Mouse (Mus musculus) heart, adult 8-10 months (tissue): ENCODE data around the gene Hs3st1. TPM values are rescaled to one million over a fixed set of nuclear protein-coding genes. Genes with fewer than 3 reads are reported as not detected.

Experiments used
- DNase-seq: peaks from one replicate; pipeline ENCODE4 v3.0.0; 2022; ENCODE audit warnings: low spot score
- total RNA-seq, 4 experiments: library from RNA; stranded (reverse); gene quantifications; 2 replicates each; pipeline ENCODE4 v1.2.4; 2022

Hs3st1 gene
- total RNA-seq, 4 experiments from 2014 or later = 5.0 to 7.5 (median 6.6) TPM

DNA sequence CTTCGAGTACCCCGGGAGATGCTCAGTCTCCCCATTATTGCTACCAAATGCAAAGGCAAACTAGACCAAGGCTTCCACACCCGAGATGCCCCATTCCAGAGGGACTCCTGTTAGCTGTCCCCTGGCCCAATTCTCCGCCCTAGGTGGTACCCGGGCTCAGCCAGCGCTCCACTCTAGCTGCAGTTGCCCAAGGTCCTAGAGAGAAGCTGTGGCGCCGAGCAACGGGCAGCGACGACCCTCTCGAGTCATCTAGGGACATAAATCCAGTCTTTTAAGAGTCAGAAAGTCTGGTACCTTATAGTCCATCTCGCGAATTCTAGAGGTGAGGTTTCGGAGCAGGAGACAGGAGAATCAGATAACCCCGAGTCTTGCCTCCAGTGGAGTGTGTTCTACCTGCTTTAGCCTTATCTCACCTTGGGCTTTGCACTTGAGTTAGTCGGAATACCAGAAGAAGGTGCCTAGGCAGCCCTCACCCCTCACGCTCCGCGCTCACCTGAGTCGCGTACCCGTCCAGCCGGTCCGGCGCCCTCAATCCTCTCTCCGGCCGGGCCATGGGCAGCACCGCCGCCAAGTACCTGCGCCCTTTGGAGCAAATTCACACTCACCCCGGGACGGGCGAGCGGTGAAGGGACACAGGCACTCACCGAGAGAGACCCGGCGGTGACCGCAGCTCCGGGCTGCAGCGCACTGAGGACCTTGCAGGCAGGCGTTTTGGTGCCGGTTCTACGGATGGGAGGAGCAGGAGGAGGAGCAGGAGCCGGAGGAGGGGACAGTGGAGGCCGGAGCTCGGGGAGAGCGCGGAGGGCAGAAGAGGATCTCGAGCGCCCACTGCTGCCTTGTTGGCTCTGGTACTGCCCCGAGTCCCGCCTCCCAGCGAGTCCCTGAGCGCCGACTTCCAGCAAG lies 111.1 kb downstream of the Hs3st1 start:
- peak; percentile 90 for DNase-seq

DNA sequence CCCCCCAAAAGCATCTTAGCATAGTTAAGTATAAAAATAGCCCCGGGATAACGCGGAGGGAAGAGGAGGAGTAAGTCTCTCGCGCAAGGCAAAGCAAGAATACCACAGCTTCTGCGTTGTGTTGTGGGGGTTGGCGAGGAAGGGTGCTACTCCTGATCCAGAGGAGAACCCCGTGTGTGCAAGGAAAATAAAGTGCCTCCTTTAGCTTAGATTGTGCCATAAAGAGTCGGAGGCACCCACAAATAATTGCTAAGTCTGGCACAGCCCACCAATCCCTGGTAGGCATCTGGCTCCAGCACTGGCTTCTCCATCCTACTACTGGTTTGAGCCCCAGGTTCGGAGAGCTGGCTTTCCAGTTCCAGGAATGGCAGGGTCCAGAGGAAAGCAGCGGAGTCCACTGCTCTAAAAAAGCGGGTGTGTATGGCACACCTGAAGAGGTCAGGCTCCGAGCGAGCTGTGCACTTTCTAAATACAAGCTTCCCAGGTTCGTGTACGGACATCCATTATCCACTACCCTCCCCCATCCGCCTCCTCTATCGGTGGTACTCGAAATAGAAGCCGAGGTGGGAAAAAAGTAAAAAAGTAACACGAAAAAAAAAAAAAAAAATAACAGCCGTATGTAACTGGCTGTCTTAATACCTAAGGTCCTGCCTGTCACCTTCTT lies 111.9 kb downstream of the Hs3st1 start:
- no peak for DNase-seq

DNA sequence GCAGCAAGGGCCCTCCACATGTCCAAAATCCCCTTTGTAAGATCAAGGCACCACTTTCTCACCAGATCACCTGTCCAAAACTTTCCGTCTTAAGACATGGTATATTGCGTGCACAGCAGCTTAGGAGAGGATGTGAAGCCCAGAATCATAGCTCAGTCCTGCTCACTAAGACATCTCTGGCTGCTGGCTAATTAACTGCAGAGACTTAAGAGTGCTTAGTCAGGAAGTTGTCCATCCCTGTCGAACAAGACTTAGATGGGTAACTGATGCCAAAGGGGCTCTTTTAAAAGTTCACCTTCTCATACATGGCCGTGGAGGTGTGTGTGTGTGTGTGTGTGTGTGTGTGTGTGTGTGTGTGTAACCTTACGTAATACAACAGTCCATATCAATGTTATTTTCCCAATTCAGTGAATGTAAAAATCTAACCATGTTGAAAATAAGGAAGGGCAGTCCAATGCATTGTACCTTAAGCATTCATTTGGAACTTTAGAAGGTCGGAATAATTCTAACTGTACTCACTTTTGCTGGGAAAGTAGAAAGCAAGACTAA lies 113.0 kb downstream of the Hs3st1 start:
- DNase-seq = no peak

DNA sequence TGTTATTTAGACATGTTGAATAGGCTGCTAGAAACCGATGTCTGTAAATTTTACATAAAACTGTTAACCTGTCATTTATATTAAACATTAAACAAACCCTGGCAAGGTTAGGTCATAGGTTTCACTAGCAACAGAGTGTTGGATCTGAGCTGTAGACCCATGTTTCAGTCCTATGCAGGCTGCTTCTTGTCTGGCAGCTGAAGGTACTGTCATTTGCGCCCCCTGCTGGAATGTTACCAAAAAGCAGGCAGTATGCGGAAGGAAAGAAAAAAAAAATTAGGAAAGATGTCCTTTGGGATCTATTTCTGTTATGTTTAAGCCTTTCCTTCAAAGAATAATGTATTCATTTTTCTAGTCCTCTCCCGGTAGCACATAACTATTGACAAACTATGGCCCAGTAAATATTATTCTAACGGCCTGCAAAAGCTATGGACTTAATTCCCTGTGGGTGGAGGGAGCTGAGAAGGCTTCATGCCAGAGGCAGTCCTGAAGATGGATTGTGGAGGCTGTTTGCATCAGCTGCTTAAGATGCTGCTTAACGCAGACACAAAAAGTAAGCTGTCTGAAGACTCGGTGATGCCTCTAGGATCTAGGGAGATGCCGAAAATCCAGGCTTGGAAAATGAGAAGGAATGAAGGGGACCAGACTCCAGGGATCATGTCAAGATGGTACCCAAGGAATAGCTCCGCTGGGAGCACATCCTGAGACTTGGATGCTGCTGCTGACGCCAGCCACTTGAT lies 115.7 kb downstream of the Hs3st1 start:
- DNase-seq = peak; percentile 67

DNA sequence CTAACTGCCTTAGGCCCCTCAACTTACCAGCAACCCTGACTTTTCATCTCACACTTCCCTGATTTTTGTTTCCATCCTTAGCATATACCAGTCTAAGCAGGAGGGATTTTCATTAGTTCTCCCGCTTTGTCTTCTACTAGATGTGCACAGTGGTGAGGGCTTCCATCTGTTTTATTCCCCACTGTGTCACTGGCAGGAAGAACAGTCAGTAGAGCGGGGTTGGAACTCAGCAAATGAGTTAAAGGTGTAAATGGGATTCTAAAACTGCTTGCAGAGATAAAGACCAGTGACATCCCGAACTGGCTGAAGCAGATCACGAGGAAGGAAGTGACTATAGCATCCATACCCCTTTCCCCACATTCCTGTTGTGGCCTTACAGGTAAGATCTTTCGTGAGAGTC lies 116.3 kb downstream of the Hs3st1 start:
- no peak for DNase-seq

DNA sequence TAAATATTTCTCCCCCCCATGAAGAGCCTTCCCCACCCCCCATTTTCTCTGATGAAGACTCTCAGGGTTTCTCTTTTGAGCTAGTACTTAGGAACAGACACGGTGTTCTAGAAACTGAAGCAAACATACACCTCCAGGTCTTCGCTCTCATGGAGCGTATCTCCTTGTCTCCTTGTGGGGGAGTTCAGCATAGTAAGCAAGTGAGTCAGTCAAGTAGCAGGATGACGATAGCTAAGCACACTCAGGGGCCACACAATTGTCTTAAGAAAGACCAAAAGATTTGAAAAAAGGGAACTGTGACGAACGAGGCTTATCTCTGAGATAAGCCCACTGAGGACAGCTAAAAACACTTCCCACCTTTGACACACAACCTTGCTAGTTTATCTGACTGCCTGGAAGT lies 117.4 kb downstream of the Hs3st1 start:
- DNase-seq = no peak

DNA sequence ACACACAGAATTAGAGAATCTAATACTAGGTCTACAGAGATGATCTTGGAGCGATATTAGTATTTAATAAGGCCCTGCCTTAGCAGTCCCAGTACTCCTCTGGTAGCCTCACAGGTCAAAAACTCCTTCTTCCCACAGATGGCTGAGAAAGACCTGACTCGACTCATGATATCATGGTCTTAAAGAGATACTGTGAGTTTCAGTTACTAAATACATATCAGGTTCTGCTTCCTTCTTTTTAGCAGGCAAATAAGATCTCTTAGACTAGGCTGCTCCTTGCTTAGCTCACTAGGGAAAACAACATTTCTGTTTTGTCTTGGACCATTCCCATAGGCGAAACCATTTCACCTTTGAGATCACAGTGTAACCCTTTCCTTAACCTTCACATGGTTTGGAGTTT lies 119.2 kb downstream of the Hs3st1 start:
- no peak for DNase-seq

DNA sequence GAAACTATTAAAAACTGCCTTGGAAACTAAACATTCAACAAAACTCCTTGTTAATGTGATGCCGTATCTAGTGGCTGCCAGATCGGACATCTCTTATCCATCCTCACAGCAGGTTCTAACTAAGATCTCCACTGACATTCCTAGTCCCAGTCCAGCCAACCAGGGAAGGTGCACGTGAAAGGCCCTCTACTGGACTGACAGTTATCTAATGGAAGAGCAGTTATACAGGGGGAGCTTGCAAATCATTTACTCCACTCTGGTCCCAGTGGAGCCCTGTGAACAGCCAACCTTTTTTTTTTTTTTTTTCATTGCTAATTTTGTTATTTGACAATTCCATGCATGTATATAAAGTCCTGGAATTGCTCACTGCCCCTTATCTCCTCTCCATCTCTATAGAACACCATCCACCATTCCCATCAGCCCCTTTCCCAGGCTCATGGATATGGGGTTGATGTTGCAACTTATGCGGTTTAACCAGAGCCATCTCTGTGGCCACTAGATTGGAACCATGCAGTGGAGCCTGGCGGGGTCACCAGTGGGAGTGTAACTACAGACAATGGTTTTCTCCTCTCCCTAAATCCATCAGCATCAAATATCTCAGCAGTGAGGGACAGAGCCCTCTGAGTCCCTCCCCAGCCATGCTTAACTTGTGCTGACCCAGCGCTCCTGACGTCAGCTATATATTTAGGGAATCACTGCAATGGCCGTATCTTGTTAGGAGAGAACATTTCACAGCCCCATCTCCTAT lies 120.8 kb downstream of the Hs3st1 start:
- no peak for DNase-seq

DNA sequence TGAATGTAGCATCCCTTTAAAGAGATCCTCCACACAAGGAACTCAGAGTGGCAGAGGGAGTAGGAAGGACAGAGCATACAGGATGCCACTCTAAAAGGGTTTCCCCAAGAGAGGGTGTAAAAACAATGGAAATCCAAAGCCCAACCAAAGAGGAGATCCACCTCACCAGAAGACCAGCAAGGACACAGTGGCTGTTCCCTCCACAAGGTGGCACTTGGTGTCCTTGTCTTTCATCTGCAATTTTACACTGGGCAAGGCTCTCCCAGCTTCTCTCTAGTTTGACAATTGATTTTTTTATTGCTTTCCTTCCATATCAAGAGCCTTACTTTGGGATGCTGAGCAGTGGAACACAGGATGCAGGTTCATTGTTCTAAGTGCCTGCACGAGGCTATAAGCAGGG lies 122.1 kb downstream of the Hs3st1 start:
- DNase-seq = no peak

DNA sequence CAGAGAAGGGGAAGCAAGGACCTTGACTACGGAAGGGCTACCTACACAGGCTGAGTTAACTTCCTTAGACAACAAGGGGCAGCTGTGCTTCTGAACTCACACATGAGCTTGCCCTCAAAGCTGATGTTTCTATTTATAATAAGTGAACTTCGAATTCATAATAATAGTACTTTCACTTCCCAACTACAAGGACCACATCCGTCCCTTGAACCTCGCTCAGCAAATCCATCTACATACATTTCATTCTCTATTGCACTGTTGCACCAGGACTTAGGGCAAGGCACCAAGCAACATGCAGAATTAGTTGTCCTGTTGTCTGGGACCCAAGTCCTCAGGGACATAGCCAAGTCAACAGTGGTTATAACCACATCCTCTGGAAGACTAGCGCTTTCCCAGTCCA lies 124.4 kb downstream of the Hs3st1 start:
- no peak for DNase-seq

DNA sequence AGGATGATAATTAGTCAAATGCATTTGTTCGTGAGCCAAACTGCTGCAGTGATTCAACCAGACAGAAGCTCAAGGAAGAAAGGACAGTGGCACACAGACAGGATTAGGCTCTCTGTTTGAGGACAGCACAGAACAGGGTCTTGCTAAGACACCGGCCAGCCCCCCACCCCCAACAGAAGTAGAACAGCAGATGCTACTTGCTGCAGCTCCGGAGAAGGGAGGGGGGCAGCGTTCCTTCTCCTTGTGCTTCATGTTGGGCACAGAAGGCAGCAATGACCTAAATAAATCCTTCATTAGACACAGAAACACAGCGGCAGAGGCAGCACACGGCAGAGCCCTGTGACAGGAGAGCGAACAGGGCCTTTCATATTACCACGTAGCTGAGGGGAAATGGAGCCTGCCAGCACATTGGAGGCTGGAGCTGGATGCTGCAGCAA lies 130.2 kb downstream of the Hs3st1 start:
- no peak for DNase-seq

DNA sequence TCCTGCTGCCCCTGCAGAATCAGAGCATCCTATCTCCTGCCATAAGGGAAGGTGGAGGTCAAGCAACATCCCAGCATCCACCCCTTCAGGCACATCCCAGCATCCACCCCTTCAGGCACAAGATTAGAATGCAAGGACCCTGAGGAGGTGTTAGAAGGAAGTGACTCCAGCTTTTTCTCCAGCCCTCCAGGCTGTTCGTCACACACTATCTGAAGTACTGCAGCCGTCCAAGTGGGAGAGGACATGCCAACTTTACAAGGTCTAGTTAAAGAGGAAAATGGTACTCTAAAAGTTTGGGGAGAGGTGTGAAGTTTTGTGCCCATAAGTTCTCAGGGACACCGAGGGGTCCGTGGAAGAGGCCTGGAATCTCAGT lies 131.1 kb downstream of the Hs3st1 start:
- DNase-seq = no peak

DNA sequence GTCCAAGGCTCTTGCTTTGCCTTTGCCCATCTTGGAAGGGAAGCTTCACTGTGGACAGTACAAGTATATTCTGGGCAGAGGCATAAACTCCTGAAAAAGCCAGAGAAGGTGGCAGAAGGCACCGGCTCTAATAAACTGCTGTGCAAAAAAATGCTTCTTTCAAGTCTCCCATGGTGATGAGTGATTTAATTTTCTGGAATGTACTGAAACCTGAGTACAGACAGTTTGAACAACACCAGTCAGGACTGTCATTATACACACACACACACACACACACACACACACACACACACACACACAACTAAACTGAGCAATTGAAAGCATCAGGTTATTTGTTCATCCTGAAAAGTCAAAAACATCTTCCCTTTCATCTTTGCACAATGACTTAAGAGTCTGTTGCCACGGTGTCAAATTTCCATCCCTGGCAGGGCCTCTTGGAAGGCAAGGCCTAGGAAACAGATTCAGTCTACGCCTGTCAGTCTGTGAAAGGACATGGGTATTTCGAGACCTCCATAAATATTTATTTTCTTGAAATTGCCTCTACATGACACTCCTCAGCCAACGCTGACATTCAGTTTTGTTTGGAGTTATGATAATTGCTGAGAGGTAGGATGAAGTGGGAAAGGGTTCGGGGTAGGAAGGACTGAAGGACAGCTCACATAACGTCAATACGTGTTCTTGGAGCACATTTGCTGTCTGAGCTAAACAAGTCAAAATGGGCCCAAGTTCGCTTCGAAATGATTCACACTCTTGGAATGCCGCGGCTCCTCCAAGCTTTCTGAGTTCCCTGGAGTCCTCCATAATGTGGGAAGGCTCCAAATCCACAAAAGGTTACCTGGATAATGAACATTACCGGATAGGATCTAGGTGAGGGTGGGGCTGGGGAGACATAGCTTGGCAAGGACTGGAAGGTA lies 131.7 kb downstream of the Hs3st1 start:
- no peak for DNase-seq

DNA sequence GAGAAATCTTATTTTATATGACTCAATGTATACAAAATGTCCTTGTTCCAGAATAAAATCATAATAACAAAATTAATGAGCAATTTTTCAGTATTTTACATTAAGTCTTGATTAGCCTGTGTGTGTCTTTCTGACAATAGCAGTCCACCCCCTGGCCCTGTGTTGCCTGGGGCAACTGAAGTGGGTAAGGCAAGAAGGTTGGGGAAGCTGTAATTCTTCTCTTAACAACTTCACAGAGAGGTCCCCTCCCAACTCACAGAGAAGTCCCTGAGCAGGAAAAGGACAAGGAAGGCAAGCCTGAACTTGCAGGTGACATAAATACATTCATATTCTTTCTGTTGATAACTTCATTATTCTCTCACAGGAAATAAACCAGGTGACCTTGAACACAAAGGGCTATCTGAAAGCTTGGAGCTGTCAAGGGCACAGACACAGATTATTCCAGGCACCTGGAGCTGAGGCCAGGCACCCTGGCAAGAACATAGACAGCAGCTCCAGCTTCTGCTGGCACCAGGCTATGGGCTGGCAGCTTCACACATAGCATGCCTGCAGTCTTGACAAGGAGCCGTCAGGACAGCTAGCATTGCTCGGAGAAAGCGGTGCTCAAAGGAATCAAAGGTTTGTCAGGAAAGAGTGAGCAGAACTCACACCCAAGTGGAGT lies 134.9 kb downstream of the Hs3st1 start:
- DNase-seq = peak; percentile 43

DNA sequence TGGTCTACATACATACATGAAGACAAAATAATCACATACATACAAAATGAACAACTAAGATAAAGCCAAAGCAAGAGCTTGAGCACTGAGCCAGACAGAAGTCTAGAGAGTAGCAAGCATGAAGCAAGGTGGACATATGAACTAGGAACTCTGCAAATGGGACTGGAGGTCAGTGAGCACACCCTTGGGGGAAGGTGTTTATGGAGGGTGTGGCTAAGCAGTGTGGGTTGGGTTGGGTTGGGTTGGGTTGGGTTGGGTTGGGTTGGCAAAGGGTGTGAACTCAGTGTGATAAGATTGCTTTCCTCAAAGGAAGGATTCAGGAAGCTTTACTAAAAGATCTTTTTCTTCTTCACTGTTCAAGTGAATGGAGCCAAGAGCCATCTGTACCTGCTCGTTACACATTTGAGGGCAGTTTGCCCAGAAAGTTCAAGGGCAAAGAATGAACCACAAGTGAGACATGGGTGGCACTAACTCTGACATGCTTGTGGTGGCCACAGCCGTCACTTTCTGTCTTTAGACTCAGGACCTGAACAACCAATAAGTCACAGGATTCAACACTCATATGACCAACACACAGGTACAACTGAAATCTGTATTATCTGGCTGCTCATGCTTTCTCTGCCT lies 137.8 kb downstream of the Hs3st1 start:
- no peak for DNase-seq

DNA sequence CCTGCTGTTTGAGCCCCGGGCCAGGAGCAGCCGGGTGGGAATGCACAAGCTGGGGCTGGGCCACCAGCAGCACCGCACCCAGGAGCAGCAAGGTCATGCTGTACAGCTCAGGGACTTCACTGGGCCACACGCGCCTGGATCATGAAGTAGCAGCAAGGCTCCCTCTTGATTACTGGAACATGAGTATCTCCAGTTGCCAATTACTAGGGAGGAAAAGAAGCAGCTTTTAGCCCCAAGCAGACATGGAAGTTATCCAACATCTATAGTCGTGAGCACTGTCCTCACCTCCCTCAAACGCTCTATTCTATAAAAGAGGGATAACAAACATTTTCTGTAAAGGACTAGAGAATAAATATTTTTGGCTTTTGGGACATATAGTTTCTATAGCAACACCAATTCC lies 140.1 kb downstream of the Hs3st1 start:
- no peak for DNase-seq

DNA sequence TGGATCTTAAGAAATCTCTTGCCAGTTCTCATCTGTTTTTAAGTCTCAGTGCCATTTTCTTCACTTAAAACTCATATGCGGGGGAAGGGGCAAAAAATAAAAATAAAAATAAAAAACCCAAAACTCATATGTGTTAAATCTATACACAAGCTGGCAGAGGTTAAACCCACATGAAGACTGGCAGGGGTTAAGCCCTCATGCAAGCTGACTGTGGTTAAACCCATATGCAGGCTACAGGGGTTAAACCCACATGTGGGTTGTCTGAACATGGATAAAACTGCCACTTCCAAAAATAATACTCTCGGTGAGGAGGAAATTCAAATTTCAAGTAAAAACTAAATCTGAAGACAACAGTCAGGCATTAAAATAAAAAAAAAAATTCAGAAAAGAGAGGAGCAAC lies 141.7 kb downstream of the Hs3st1 start:
- no peak for DNase-seq

DNA sequence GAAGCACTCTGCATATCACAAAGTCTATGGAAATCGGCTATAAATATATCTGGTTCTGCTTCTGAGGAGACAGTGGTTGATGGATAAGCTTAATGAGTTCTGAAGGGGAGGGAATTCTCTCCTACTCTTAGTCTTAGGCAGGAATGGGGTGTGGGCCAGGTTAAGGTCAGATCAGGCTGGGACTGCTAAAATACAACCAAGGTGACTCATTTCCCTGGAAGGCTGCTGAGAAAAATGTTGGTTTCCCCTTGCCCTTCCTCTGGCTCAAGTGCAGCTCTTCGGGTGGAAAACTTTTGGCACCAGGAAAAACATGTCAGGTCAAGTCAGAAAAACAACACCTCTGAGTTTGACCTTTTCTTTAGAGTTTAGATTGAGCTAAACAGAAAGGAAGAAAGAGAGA lies 143.0 kb downstream of the Hs3st1 start:
- peak; percentile 9 for DNase-seq

DNA sequence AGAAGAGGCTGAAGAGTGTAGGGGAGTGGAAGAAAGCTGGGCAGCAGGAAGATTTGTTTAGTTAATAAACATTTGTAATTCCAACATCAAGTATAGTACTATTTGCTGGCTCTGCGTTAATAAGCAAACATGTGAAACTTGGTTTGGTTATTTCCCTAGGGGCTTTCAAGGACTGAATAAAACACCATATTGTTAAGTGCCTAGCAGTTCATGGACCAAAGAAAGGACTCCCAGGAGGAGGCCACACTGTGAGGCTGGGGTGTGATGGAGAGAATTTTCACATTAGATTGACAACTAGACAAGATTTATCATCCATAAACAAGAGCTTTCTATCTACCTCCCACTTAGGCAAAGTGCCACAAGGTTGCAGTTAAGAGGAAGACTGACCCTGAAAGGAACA lies 147.0 kb downstream of the Hs3st1 start:
- no peak for DNase-seq
